Mouse (Mus musculus): ENCODE data around the gene Glud1. TPM values are rescaled to one million over a fixed set of nuclear protein-coding genes. Genes with fewer than 3 reads are reported as not detected.
A peak's percentile ranks its signal among the peaks of the same experiment; 100 is the strongest.
"Not testable (repeated sequence)": the region's sequence is repeated elsewhere in the genome, so short reads cannot be mapped to it uniquely, and the experiment has no call there.

Gene Glud1
- polyA plus RNA-seq, 3 experiments from 2014 or later = 31.7 to 40.9 (median 36.1) TPM

DNA sequence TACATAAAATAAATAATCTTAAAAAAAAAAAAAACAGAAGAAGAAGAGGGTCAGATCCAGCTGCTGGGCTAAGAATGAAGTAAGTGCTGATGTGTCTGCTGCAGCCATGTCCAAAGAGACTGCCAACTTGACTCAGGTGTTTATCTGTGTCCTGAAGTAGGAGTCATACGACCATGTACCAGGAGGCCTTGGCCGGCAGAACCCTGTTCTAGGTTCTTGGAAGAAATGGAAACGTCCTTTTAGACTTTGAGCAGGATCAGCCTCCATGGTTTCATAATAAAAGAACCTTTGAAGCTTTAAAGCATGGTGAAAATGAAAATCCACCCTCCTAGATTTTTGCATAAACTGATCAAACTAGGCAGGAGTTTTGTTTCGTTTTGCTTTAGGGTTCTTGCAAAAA is 43.9 kb downstream of the Glud1 start:
- ATAC-seq = no peak

DNA sequence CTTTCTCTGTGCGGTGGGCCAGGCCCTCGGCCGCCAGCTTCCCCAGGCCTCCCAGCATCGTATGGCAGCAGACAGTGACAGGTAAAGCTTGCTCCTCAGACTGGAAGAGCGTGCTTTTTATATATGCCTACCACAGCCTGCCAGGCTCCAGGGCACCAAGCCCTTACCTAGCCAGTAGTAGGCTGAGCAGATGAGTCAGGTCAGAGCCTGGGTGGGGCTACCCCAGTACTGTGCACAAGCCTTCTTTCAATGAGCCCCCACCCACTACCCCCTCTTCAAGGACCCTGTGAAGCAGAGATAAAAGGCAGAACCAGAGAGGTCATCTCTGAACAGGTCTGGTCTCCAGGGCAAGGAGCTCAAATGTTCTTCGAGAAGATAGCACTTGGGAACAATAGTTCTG is 44.8 kb downstream of the Glud1 start, which contains the start of gene Fam25c:
Gene Fam25c (minus strand): TSS at position 133 of the 400 bp plus-strand sequence.
- ATAC-seq = no peak

DNA sequence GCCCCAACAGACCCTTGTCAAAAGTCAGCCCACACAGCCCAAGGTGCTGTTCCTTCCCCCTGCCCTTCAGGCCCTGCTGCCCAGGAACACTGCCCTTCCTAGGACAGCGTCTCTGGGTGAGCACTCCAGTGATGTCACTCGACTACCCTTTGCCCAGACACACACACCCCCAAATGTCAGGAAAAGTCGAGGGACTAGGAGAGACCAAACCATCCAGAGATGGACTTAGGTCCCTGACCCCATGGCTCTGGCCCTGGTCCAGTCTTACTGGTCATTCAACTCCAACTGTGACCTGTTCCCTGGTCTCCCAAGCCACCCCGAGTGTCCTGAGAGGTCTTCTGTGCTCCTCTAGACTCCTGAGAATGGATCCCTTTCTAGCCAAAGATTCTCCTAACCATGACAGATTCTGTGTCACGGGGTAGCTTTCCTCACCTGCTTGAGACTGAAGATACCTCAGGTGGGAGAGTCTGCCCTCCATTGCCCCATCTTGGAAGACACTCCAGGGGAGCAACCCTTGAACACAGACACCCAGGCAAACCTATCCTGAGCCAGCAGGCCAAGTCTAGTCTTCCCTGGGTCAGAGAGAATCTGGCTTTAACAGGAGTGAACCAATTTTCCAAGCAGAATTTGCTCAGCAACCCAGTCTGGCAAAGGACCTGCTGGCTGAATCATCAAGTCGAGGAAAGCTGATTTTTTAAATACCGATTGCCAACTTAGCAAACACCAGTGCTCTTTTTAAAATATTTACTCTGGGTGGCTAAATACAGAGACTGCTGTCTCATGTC is 47.3 kb downstream of the Glud1 start:
- ATAC-seq = no peak

DNA sequence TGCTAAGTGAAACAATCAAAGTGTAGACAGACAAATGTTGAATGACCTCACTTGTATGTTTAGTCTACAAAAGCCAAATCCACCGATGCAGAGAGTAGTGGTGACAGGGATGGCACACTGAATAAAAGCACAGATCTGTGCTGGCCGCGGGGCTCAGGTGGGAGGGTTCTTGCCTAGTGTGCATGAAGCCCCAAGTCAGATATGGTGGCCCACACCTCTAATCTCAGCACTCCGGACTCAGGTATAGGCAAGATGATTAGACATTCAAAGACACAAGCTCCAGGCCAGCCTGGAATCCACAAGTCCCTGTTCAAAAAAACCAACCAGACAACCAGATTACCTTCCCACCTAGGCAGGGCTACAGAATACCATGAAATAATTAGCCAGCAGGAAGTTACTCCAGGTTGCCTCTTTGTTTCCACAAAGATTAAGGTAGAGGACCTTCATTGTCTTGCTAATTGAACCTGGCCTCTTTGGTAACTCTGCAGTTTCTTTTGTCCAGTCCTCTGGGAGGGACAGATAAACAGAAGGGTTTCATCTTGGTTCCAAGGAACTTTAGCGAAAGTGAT is 49.2 kb downstream of the Glud1 start:
- no peak for ATAC-seq

DNA sequence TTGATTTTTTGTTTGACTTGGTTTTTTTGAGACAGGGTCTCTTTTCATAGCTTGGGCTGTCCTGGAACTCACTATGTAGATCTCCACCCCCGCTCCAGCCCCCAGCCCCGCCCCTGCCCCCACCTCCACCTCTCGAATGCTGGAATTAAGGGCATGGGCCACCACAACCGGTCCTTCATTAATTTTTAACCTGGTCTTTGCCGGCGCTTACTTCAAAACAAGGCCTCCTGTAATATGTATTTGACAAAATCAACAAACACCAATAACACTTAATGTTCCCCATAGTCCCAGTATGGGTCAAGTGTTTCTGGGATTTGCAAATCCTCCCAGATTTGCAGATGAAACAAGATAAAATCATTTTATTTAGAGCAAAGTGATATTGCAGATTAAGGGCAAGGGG is 49.7 kb downstream of the Glud1 start:
- ATAC-seq = no peak

DNA sequence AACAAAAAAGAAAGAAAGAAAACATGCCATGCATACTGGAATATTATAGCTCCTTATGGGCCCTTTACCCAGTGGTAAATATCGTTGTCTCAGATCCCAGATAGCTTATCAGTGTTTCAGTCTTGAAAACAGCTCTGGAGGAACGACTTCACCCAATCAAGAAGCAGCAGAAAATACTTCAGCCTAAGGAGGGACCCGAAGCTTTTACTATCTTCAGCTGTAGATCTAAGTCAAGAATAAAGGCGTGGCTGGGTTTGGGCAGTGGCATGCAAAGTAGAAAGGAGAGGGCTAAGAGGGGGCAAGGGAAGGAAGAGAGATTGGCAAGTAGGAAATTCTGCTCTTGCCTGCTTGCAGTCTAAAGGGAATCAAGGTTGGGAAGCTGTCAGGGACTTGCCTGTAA is 51.6 kb downstream of the Glud1 start:
- no peak for ATAC-seq

DNA sequence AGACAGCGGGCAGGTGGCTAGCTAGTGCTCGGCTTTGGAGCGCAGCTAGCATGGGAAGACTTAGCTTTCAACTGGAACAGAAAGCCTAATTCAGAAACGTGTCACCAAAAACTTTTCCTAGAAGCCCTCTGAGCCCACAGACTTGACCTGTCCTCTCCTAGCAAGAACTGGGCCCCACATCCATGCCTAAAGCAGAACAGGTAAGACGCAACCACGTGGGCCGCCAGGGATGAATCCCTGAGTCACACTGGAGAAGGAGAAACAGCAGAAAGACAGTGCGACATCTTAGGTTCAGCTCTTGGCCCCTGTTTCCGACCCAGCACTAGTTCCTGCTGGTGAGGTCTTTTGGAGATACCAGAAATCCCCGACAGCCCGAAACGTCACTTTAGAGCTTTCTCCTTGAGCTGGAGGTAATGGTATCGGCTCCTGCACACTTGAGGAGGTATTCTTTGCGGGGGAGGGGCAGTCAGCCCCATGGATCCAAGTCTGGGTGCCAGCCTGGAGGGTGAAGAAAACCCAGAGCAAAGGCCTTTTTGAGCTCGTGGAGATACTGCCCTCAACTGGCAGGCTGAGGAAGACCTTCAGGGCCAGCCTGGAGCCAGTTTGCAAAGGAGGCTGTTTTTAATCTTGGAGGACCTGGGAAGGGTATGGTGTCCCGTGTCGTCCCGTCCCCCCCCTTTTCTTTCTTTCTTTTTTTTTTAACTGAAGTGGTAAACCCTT is 52.4 kb downstream of the Glud1 start:
- ATAC-seq = peak; percentile 48

DNA sequence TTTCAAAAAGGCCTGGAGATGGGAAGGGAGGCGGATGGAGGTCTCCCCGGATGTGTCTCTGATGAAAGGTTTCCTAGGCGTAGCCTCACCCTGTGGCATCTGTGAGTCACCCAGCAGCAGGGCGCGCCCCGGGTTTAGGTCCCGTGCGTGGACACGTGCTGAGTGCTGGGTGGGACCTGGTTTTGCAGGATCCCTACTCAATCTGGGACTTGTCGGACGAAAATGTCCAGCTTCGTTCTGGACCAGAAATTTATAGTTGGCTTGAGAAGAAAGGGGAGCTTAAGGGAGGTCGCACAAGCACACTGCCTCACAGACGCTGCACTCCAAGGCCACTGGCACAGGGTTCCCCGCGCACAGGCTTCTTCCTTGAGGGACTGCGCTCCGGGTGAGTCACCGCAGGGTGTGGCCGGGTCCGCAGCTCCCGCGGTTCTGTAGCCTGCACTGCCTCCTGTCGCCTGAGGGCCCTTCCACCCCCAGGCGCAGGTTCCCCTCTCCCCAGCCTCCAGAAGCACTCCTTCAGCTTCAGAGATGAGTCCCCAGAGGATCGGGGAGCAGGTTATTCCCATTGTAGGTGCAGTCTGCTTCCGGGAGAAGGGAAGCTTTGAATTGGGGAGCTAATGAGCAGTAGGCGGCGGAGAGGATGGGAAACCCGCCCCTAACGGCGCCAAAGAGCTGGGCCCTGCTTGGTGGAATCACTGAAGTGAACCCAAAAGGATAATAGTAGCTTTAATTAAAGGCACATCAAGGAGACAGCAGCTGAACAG is 53.1 kb downstream of the Glud1 start:
- peak; percentile 71 for ATAC-seq

DNA sequence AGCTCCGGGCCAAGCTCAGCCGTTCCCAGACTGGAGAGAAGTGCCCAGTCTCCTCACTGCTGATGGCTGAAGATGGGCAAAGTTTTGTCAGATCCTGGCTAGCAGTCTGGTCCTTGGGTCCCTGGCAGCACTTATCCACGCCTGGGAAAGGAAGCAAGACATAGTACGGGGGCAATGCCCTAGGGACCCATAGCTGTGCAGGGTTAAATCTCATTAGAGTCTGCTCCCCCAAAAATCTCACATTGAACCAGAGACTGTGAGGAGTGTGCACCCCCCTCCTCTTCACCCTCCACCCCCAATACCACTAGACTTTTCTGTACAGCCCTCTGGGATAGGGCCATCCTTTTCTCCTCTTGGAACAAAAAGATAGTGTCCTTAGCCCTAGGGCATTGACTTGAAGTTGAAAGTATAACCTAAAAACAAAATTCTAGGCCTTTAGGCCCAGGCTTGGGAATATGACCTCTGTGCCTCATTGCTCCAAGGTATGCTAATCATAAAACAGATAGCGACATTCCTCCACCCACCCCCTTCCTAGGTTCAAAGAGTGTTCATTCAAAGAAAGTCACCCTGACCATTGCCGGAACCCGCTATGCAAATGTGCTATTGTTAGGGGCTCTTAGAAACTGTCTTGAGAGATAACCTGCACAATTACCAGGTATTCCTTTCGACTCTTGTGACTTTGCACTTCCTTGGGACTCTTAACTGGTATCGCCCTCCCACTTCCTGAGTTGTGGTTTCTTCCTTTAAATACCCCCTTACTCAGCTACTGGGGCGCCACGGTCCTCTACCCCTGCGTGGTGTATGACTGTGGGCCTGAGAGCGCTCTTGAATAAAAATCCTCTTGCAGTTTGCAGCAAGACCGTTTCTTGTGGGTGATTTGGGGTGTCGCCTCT is 54.0 kb downstream of the Glud1 start:
- ATAC-seq = not testable (repeated sequence)

DNA sequence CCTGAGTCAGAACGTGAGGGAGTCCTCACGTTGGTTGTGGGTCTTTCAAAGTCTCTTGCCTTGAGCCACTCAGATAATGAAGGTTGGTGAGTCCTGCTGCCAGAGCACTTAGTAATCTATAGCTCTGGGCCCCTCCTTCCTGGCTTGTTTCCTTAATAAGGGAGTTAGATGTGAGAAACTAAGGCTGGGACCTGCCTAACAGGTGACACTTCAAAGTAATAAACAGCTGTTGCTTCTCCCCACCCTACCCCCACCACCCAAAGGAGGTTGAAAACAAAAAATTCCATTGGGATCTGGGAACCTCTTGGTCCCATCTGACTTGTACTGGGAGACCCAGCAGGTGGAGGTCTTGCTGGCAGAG is 54.6 kb downstream of the Glud1 start:
- no peak for ATAC-seq

DNA sequence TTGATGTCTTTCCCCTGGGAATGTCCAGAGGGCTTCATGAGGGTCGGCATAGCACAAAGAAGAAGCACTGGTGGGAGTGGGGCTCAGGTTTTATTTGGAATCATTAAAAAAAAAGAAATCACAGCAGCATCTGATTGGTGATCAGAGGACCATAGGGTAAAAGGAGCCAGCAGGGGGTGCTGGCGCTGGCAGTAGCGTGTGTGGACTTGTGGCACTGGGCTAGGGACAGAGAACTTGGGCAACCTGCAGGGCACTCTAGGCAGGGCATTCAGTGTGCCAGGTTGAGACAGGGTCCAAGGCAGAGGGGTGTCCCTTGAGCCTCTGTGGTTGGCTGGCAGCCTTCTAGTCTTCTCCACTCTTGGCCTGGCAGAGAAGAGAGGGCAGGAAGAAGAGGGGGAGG is 59.7 kb downstream of the Glud1 start:
- no peak for ATAC-seq

DNA sequence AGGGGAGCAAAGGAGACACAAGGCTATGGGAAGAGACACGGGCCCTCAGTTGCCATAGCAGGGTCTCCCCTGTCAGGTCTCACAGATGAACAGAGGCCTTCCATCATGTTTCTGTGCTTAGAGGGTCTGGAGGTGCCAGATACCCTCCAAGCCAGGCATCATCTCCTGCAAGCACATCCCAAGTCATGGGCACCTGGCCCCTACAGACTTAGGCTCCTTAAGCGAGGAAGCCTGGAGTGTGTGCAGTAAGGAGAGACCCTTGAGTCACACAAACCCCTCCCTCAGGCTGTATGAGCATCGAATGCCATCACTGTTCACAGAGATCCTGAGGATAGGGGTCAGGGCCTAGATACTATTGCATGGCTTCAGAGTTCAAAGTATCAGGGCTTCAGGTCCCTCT is 60.4 kb downstream of the Glud1 start:
- no peak for ATAC-seq

DNA sequence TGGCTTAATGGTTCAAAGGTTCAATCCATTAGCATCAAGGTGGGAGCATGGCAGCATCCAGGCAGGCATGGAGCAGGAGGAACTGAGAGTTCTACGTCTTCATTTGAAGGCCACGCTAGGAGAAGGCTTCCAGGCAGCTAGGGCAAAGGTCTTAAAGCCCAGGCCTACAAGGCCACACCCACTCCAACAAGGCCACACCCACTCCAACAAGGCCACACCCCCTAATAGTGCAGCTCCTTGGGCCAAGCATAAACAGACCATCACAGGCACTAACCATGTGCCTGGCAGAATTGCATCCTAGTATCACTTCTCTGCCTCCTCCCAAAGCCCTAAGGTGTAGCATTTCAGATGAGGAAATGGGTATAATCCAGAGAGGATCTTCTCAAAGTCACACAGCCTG is 61.2 kb downstream of the Glud1 start:
- no peak for ATAC-seq

DNA sequence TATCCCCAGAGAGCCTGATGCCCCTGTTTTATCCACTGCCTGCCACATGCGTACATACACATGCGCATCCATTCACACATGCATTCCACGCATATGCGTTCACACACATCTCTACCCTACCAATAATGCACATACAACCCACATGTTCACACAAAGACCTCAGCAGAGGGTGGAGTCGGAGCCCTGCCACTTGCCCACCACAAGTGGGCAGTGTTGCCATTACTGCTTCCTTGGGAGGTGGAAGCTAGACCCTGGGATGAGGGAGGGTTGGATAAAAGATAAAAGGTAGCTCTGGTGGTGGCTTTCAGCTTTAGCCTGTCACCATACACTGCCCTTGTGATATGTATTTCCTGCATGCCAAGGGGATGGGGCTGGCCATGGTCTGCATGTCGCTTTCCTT is 62.1 kb downstream of the Glud1 start:
- ATAC-seq = no peak

DNA sequence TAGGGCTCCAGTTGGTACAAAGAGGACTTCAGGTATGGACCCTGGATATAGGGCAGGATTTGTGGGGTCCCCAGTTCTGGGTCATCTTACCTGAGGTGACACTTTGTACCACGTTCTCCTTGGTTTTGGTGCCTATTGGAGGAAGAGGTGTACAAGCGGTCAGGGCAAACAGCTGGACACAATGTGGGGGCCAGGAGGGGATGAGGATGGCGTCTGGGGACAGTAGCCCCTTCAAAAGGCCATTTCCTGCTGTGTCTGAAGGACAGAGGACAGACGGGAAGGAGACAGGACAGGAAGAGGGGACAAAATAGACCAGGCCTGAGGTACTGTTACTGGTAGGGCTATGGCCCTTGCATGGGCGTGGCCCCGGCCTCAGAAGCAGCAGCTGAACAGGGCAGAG is 63.1 kb downstream of the Glud1 start:
- ATAC-seq = no peak

DNA sequence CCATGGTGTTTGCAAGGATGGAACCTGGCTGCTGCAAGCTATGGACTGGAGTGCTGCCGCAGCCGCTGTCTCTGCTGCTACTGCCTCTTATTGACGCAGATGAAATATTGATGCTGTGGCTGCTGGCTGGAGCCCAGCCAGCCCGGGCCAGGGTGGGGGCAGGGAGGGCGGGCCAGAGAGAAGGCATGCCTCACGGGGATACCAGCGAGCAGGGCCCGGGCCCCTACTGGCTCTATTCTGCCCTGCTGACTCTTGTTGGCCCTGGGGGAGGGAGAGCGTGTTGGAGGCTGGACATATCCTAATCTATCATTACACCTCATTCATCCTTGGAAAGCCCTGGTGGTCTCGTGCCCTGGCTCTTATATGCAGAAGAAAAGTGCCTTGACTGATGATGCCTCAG is 64.0 kb downstream of the Glud1 start, which contains the start of gene Sncg:
Gene Sncg (minus strand): TSS at position 213 of the 400 bp plus-strand sequence.
- no peak for ATAC-seq

DNA sequence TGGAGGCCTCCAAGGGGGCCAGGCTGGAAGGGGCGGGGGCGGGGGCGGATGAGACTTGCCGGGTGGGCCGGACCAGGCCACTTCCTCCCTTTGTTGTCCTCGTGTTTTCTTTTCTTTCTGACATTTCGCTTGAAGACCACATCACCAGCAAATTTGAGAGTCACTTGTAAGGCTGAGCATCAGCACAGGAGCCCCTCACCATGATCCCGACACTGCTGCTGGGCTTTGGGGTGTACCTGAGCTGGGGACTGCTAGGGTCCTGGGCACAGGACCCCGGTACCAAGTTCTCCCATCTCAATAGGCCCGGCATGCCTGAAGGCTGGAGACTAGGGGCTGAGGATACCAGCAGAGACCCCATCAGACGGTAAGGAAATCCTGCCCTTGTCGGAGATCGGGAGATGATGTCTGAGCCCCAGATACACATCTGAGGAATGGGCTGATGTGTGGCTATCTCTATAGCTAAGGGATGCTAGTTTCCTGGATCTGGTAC is 64.9 kb downstream of the Glud1 start, which contains the start of gene Mmrn2:
Gene Mmrn2 (plus strand): TSS at position 51 of the 490 bp plus-strand sequence.
- ATAC-seq = no peak

DNA sequence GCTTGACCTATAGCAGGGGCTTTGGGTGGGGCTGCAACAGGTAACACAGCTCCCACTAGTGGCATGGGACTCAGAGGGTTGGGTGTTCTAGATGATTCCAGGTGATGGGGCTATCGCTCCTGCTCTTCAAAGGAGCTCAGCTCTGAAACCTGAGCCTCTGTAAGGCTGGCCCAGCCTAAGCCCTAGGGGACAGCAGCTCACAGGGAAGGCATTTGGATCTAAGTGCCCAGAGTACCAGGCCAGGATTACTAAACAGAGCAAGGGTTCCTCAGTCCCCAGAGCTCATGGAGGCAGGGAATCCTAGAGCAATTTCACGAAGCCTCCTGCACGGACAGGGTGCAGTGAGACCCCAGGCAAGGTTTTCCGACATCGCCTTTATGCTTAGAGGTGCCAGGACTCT is 65.4 kb downstream of the Glud1 start:
- ATAC-seq = no peak

DNA sequence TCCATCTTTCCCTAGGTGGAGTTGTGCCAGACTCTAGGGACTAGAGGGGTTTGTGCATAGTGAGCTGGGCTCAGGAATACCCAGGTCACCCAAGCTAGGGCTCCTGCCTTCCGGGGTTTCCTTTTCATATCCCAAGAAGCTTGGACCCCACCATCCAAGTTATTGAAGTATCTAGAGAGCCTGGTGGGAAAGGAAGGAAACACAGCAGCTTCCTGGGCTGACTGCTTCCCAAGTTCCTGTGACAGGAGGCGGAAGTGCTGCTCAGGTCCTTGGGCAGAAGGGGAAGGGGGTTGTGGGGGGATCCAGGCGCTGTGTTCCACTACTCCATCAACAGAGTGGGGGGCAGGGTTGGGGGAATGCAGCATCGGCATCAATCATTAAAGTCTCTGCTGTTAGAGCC is 66.6 kb downstream of the Glud1 start:
- no peak for ATAC-seq

DNA sequence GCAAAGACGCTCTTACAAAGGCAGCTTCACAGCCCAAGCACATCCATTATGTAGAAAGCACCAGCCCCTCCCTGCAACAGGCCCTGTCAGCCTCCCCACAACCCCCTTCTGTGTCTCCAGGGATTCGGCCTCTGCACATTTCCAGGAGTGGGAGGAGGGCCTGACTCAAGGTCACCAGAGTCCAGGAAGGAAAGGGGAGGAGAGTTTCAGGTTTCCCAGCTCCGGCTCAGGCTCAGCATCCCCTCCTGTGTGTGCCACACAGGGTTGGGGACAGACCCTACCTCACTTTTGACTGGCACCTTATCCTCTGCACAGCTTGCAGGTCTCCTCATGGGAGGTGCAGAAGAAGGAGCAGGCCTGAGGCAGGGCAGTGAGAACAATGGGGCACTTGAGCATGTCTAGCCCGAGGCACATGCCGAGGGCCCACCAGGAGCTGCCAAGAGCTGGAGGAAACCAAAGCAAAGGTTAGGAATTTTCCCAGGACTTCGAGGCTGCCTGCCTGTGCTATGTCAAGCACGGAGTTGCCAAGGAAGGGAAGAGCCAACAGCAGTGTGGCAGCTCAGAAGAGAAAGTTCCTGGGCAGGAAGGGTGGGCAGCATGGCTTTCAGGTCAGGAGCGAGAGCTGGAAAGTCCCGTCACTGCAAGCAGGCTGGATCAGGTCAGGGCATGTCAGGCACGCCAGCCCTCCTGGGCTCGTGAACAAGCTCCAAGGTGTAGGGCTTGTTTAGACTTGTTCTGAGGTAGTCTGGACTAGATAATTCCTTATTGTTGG is 68.2 kb downstream of the Glud1 start:
- ATAC-seq = no peak
